Mouse (Mus musculus) CD4-positive helper T cell, adult 2 months (primary cell): ENCODE measurements at regions not wholly inside any gene's neighbourhood (a gene's known extent, or its start where the extent isn't known, plus 50 kb on each side); places are given as distances from the start of the nearest gene placed in this dataset.

Source experiments
- DNase-seq: peaks from one replicate; pipeline ENCODE4 v3.0.0-alpha.2; 2012; ENCODE audit warnings: low read depth, missing footprints, low spot score

GRCm38 (mm10) chr6:98872334-98872733 lies 529.8 kb upstream of the Gm765 start:
- DNase-seq = no peak

- no peak for DNase-seq
These were observed 527.2 kb upstream of the Gm765 start for GRCm38 (mm10) chr6:98869772-98870171.

- DNase-seq = no peak
These were observed 521.8 kb upstream of the Gm765 start for GRCm38 (mm10) chr6:98864306-98864705.

- DNase-seq = no peak
These were observed 513.4 kb upstream of the Gm765 start for GRCm38 (mm10) chr6:98855958-98856357.

- no peak for DNase-seq
These were observed 508.4 kb upstream of the Gm765 start for GRCm38 (mm10) chr6:98850906-98851305.

- DNase-seq = no peak
These were observed 506.3 kb upstream of the Gm765 start for GRCm38 (mm10) chr6:98848835-98849234.

- no peak for DNase-seq
These were observed 503.6 kb upstream of the Gm765 start for GRCm38 (mm10) chr6:98846001-98846695.

GRCm38 (mm10) chr6:98843598-98843997 lies 501.0 kb upstream of the Gm765 start:
- no peak for DNase-seq

- peak; percentile 48 for DNase-seq
These were observed 500.4 kb upstream of the Gm765 start for GRCm38 (mm10) chr6:98842924-98843323.

GRCm38 (mm10) chr6:98833922-98834321 lies 491.4 kb upstream of the Gm765 start:
- no peak for DNase-seq

- no peak for DNase-seq
These were observed 487.6 kb upstream of the Gm765 start for GRCm38 (mm10) chr6:98830191-98830590.

- DNase-seq = peak; percentile 43
These were observed 465.5 kb upstream of the Gm765 start for GRCm38 (mm10) chr6:98808046-98808445.

- DNase-seq = no peak
These were observed 460.9 kb upstream of the Gm765 start for GRCm38 (mm10) chr6:98803384-98803949.

- no peak for DNase-seq
These were observed 458.5 kb upstream of the Gm765 start for GRCm38 (mm10) chr6:98801061-98801460.

GRCm38 (mm10) chr6:98800040-98800439 lies 457.5 kb upstream of the Gm765 start:
- no peak for DNase-seq

- DNase-seq = no peak
These were observed 455.2 kb upstream of the Gm765 start for GRCm38 (mm10) chr6:98797778-98798177.

- no peak for DNase-seq
These were observed 454.8 kb upstream of the Gm765 start for GRCm38 (mm10) chr6:98797373-98797772.

GRCm38 (mm10) chr6:98796666-98797065 lies 454.1 kb upstream of the Gm765 start:
- DNase-seq = no peak

GRCm38 (mm10) chr6:98787422-98787821 lies 444.9 kb upstream of the Gm765 start:
- no peak for DNase-seq

- no peak for DNase-seq
These were observed 439.5 kb upstream of the Gm765 start for GRCm38 (mm10) chr6:98782074-98782473.

GRCm38 (mm10) chr6:98775780-98776179 lies 433.2 kb upstream of the Gm765 start:
- DNase-seq = no peak

GRCm38 (mm10) chr6:98769999-98770398 lies 427.4 kb upstream of the Gm765 start:
- no peak for DNase-seq

GRCm38 (mm10) chr6:98769322-98769721 lies 426.8 kb upstream of the Gm765 start:
- no peak for DNase-seq
